Mouse (Mus musculus) liver, postnatal 0 days (tissue): ENCODE data around the gene E130114P18Rik.

Experiments
- CTCF ChIP-seq: sonication (generic); IDR thresholded peaks from 2 replicates; pipeline ENCODE4 v1.5.1; 2016; ENCODE audit warnings: antibody characterized with exemption, low read depth
- EP300 ChIP-seq: IDR thresholded peaks from 2 replicates; pipeline ENCODE4 v1.6.1; 2016; ENCODE audit warnings: antibody characterized with exemption, low read depth, mild to moderate bottlenecking

DNA sequence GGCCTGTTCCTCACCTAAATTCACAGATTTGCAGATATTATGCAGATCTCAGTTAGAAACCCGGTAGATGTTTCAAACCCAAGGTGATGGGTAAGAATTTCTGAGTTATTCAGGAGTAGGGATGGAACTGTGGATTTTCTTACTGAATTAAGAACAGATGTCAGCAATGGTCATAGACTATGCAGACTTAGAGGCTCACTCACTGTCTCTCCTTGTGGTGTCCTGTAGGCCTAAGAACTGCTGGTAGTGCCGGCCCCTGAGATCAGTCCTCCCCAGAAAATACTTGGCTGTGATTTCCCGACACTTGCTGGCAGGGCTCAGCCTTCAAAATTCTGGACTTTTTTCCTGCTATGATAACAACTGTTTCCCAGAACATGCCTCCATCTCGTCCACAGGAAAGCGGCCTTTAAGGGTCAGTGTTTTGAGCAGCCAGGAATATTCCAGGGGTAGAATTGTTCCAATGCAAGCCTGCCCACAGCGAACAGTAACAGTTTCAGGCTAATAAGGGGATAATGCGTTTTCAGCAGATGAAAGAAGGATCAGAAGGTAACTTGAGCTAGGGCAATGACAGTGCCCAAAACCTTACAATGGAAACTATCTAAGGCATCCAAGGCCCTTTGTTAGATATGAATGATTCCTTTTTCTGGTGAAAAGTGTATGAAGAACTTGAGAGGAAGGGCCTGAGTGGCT is 113.0 kb downstream of the E130114P18Rik start:
- TF ChIP-seq CTCF (no peak), EP300 (no peak)
